Mouse (Mus musculus) myocyte (in vitro differentiated cells): ENCODE measurements at regions not wholly inside any gene's neighbourhood (a gene's known extent, or its start where the extent isn't known, plus 50 kb on each side); places are given as distances from the start of the nearest gene placed in this dataset.

Experiments
- CEBPB ChIP-seq: IDR thresholded peaks from 2 replicates; pipeline ENCODE4 v1.6.1; 2011; ENCODE audit warnings: mild to moderate bottlenecking, moderate library complexity; ENCODE audit not compliant: poor library complexity, insufficient read depth, severe bottlenecking
- E2F4 ChIP-seq: IDR thresholded peaks from one replicate; pipeline ENCODE4 v1.6.1; 2011; ENCODE audit warnings: mild to moderate bottlenecking, control low read depth, moderate library complexity; ENCODE audit not compliant: insufficient read depth
- MAX ChIP-seq: IDR thresholded peaks from one replicate; pipeline ENCODE4 v1.6.1; 2011; ENCODE audit warnings: low read depth, mild to moderate bottlenecking, control low read depth
- MYOD1 ChIP-seq, 3 experiments: IDR thresholded peaks; one replicate each; pipeline ENCODE4 v1.6.1; 2011; ENCODE audit warnings: control low read depth in 2 of 3, low read depth in 2 of 3, mild to moderate bottlenecking in 2 of 3, moderate library complexity in 1 of 3; ENCODE audit not compliant: insufficient read length in 2 of 3, control insufficient read depth in 1 of 3
- MYOG ChIP-seq, 3 experiments: IDR thresholded peaks; one replicate each; pipeline ENCODE4 v1.6.1; 2011; ENCODE audit warnings: control low read depth in 2 of 3, low read depth in 2 of 3, mild to moderate bottlenecking in 2 of 3; ENCODE audit not compliant: insufficient read length in 2 of 3, control insufficient read depth in 1 of 3, insufficient read depth in 1 of 3
- POLR2A ChIP-seq: IDR thresholded peaks from one replicate; pipeline ENCODE4 v1.6.1; 2011; ENCODE audit warnings: low read depth, mild to moderate bottlenecking, control low read depth, moderate library complexity; ENCODE audit not compliant: insufficient read length
- REST ChIP-seq: IDR thresholded peaks from one replicate; pipeline ENCODE4 v1.6.1; 2011; ENCODE audit warnings: mild to moderate bottlenecking, control low read depth, moderate library complexity; ENCODE audit not compliant: insufficient read depth, insufficient read length
- TCF12 ChIP-seq: IDR thresholded peaks from one replicate; pipeline ENCODE4 v1.6.1; 2011; ENCODE audit warnings: mild to moderate bottlenecking, control low read depth; ENCODE audit not compliant: poor library complexity, insufficient read depth, severe bottlenecking
- USF1 ChIP-seq: IDR thresholded peaks from one replicate; pipeline ENCODE4 v1.6.1; 2011; ENCODE audit warnings: low read depth, mild to moderate bottlenecking, control low read depth, moderate library complexity

DNA sequence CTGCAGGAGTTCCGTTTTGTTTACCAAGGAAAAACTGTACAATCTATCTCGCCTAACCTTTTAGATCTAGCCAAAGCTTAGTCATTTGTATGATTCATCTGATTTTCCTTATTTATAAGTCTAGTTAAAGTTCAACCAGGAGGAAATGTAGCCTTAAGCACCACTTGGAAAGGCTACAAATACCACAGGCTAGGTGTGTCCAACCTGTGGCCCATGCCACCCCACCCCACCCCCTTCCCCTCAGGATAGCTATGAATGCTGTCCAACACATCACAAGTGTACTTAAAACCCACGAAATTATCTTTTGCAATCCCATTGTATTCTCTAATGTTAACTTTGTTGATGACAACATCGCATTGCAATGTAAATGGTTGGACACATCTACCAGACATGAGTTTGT lies 102.9 kb upstream of the Klf14 start:
- TF ChIP-seq POLR2A (no peak), REST (no peak), MYOD1 (IDR thresholded peaks at IDR 0.05; ENCODE audit: control insufficient read depth in 1 of 3, insufficient read length in 2 of 3, low read depth in 2 of 3) (no peak), USF1 (no peak), MAX (no peak), CEBPB (0 out of 2 replicates have a peak, but pooled peaks have one; percentile 23), TCF12 (no peak), MYOG (IDR thresholded peaks at IDR 0.05; ENCODE audit: control insufficient read depth in 1 of 3, insufficient read depth in 1 of 3, insufficient read length in 2 of 3, low read depth in 2 of 3) (no peak), E2F4 (no peak)
